Mouse (Mus musculus) embryonic fibroblast, embryonic 13.5 days (primary cell): ENCODE measurements at regions not wholly inside any gene's neighbourhood (a gene's known extent, or its start where the extent isn't known, plus 50 kb on each side); places are given as distances from the start of the nearest gene placed in this dataset.
"Not testable (repeated sequence)": the region's sequence is repeated elsewhere in the genome, so short reads cannot be mapped to it uniquely, and the experiment has no call there.

ENCODE experiments used
- CTCF ChIP-seq: IDR thresholded peaks from 2 replicates; pipeline ENCODE4 v1.5.1; 2011; ENCODE audit warnings: mild to moderate bottlenecking, control low read depth, low read length, moderate library complexity, borderline replicate concordance; ENCODE audit not compliant: insufficient read depth
- POLR2A ChIP-seq: IDR thresholded peaks from 2 replicates; pipeline ENCODE4 v1.6.1; 2011; ENCODE audit warnings: low read depth, mild to moderate bottlenecking, control low read depth, low read length, moderate library complexity

- not testable (repeated sequence) for TF ChIP-seq POLR2A, CTCF
These were observed 554.3 kb upstream of the Sox11 start for GRCm38 (mm10) chr12:27896682-27897081.
